Mouse (Mus musculus): ENCODE measurements around the gene Hoxb5. TPM values are rescaled to one million over a fixed set of nuclear protein-coding genes. Genes with fewer than 3 reads are reported as not detected.

Hoxb5 gene
- polyA plus RNA-seq, 1 experiment, result 5.1 TPM

- 1% methylated on average over 40 of the region's 40 CpGs for WGBS
- DNase-seq (ENCODE audit: low read depth, low spot score), result no peak
These were observed 32.1 kb upstream of the Hoxb5 start, which contains the start of gene Hoxb9 for GRCm38 (mm10) chr11:96270996-96271540. Gene Hoxb9 (plus strand): TSS chr11:96271457.

- DNase-seq (ENCODE audit: low read depth, low spot score), result no peak
- WGBS, result under 1% methylated on average over 52 of the region's 52 CpGs
These were observed 31.6 kb upstream of the Hoxb5 start for GRCm38 (mm10) chr11:96271541-96272011.

- DNase-seq (ENCODE audit: low read depth, low spot score), result no peak
These were observed 30.9 kb upstream of the Hoxb5 start for GRCm38 (mm10) chr11:96272024-96272921.

GRCm38 (mm10) chr11:96274428-96274827, 28.7 kb upstream of the Hoxb5 start:
- 35% methylated on average over 10 of the region's 10 CpGs for WGBS
- DNase-seq (ENCODE audit: low read depth, low spot score), result no peak

More at GRCm38 (mm10) chr11:96272024-96272921, 30.9 kb upstream of the Hoxb5 start:
- 2% methylated on average over 57 of the region's 58 CpGs for WGBS

GRCm38 (mm10) chr11:96275896-96276295, 27.2 kb upstream of the Hoxb5 start:
- WGBS, result 26% methylated on average over 4 of the region's 4 CpGs
- no peak for DNase-seq (ENCODE audit: low read depth, low spot score)

- WGBS, result 2% methylated on average over 35 of the region's 35 CpGs
- DNase-seq (ENCODE audit: low read depth, low spot score), result no peak
These were observed 25.7 kb upstream of the Hoxb5 start for GRCm38 (mm10) chr11:96277151-96278044.

- 5% methylated on average over 14 of the region's 14 CpGs for WGBS
- DNase-seq (ENCODE audit: low read depth, low spot score), result no peak
These were observed 24.8 kb upstream of the Hoxb5 start for GRCm38 (mm10) chr11:96278324-96278723.

- no peak for DNase-seq (ENCODE audit: low read depth, low spot score)
- WGBS, result under 1% methylated on average over 9 of the region's 9 CpGs
These were observed 24.4 kb upstream of the Hoxb5 start for GRCm38 (mm10) chr11:96278773-96279172.

GRCm38 (mm10) chr11:96279421-96280233, 23.5 kb upstream of the Hoxb5 start:
- 9% methylated on average over 31 of the region's 31 CpGs for WGBS
- DNase-seq (ENCODE audit: low read depth, low spot score), result no peak

- 22% methylated on average over 8 of the region's 8 CpGs for WGBS
- no peak for DNase-seq (ENCODE audit: low read depth, low spot score)
These were observed 22.4 kb upstream of the Hoxb5 start for GRCm38 (mm10) chr11:96280399-96281378.

GRCm38 (mm10) chr11:96281396-96281795, 21.7 kb upstream of the Hoxb5 start:
- no peak for DNase-seq (ENCODE audit: low read depth, low spot score)
- 10% methylated on average over 18 of the region's 18 CpGs for WGBS

GRCm38 (mm10) chr11:96281855-96282570, 21.1 kb upstream of the Hoxb5 start, which contains the start of gene Hoxb8:
Gene Hoxb8 (plus strand): TSS chr11:96281905.
- no peak for DNase-seq (ENCODE audit: low read depth, low spot score)
- 5% methylated on average over 27 of the region's 27 CpGs for WGBS

- 4% methylated on average over 49 of the region's 49 CpGs for WGBS
- no peak for DNase-seq (ENCODE audit: low read depth, low spot score)
These were observed 20.2 kb upstream of the Hoxb5 start for GRCm38 (mm10) chr11:96282795-96283430.

GRCm38 (mm10) chr11:96284041-96284749, 18.9 kb upstream of the Hoxb5 start:
- DNase-seq (ENCODE audit: low read depth, low spot score), result no peak
- WGBS, result 2% methylated on average over 49 of the region's 49 CpGs

GRCm38 (mm10) chr11:96284774-96285734, 18.1 kb upstream of the Hoxb5 start:
- DNase-seq (ENCODE audit: low read depth, low spot score), result no peak

More at GRCm38 (mm10) chr11:96284774-96285734, 18.1 kb upstream of the Hoxb5 start:
- WGBS, result 4% methylated on average over 36 of the region's 37 CpGs
